Mouse (Mus musculus): ENCODE measurements around the gene Ifnb1. TPM values are rescaled to one million over a fixed set of nuclear protein-coding genes. Genes with fewer than 3 reads are reported as not detected.

Ifnb1 gene
- polyA plus RNA-seq, 1 experiment from 2014 or later = not detected

- Histone ChIP-seq H3K9me3 (replicated peaks) (no peaks in the 10 kb centered on the region), H3K4me3 (no peak overlapping the region), H3K4me2 (no peak overlapping the region), H3K27ac (no peak overlapping the region), H3K36me3 (no peaks in the 10 kb centered on the region), H3K27me3 (replicated peaks) (no peaks in the 10 kb centered on the region), H3K4me1 (peaks cover 26% of the 10 kb centered on the region), H3K9ac (no peak overlapping the region)
- WGBS (ENCODE audit: insufficient replicate concordance) = 72% methylated on average over 2 of the region's 2 CpGs
- ATAC-seq = no peak
Measured at GRCm38 (mm10) chr4:88530892-88531291, 8.3 kb upstream of the Ifnb1 start.

- Histone ChIP-seq H3K9ac (no peak overlapping the region), H3K4me3 (no peak overlapping the region), H3K9me3 (replicated peaks) (no peaks in the 10 kb centered on the region), H3K4me1 (peaks cover 19% of the 10 kb centered on the region; the same call in 1 of the 2 replicates), H3K27ac (no peak overlapping the region), H3K4me2 (no peak overlapping the region), H3K36me3 (no peaks in the 10 kb centered on the region), H3K27me3 (replicated peaks) (no peaks in the 10 kb centered on the region)
- no peak for ATAC-seq
- 65% methylated on average over 4 of the region's 4 CpGs for WGBS (ENCODE audit: insufficient replicate concordance)
Measured at GRCm38 (mm10) chr4:88530271-88530670, 7.7 kb upstream of the Ifnb1 start.

GRCm38 (mm10) chr4:88526379-88527049, 3.9 kb upstream of the Ifnb1 start:
- H3K4me1 ChIP-seq = 0 out of 2 replicates have a peak, but pooled peaks cover 5% of the 10 kb centered on the region
- peak; percentile 81 for ATAC-seq
- no peaks in the 10 kb centered on the region for H3K27me3 ChIP-seq (replicated peaks)
- H3K27ac ChIP-seq = peak overlapping the region; percentile 61; the same call in 1 of the 2 replicates
- H3K4me2 ChIP-seq = no peak overlapping the region
- H3K9me3 ChIP-seq (replicated peaks) = no peaks in the 10 kb centered on the region
- WGBS (ENCODE audit: insufficient replicate concordance) = 53% methylated on average over 5 of the region's 5 CpGs
- H3K4me3 ChIP-seq = no peak overlapping the region
- H3K9ac ChIP-seq = no peak overlapping the region
- no peaks in the 10 kb centered on the region for H3K36me3 ChIP-seq

- no peak for ATAC-seq
- Histone ChIP-seq H3K4me1 (0 out of 2 replicates have a peak, but pooled peaks cover 5% of the 10 kb centered on the region), H3K27ac (no peak overlapping the region), H3K4me2 (no peak overlapping the region), H3K9me3 (replicated peaks) (no peaks in the 10 kb centered on the region), H3K27me3 (replicated peaks) (no peaks in the 10 kb centered on the region), H3K4me3 (no peak overlapping the region), H3K36me3 (no peaks in the 10 kb centered on the region), H3K9ac (no peak overlapping the region)
- 57% methylated on average over 3 of the region's 3 CpGs for WGBS (ENCODE audit: insufficient replicate concordance)
Measured at GRCm38 (mm10) chr4:88525393-88525792, 2.8 kb upstream of the Ifnb1 start.

- no peak overlapping the region for H3K4me3 ChIP-seq
- ATAC-seq = no peak
- H3K9ac ChIP-seq = no peak overlapping the region
- no peaks in the 10 kb centered on the region for H3K36me3 ChIP-seq
- H3K27ac ChIP-seq = no peak overlapping the region
- no peaks in the 10 kb centered on the region for H3K27me3 ChIP-seq (replicated peaks)
- H3K9me3 ChIP-seq (replicated peaks) = no peaks in the 10 kb centered on the region
- 0 out of 2 replicates have a peak, but pooled peaks cover 5% of the 10 kb centered on the region for H3K4me1 ChIP-seq
- H3K4me2 ChIP-seq = no peak overlapping the region
Measured at GRCm38 (mm10) chr4:88523241-88523640, 667 bp upstream of the Ifnb1 start.

- 79% methylated on average over 2 of the region's 2 CpGs for WGBS (ENCODE audit: insufficient replicate concordance)
- Histone ChIP-seq H3K36me3 (no peaks in the 10 kb centered on the region), H3K27ac (no peak overlapping the region), H3K9me3 (replicated peaks) (no peaks in the 10 kb centered on the region), H3K27me3 (replicated peaks) (no peaks in the 10 kb centered on the region), H3K9ac (no peak overlapping the region), H3K4me2 (no peak overlapping the region), H3K4me3 (no peak overlapping the region), H3K4me1 (peaks cover 27% of the 10 kb centered on the region)
- no peak for ATAC-seq
Measured at GRCm38 (mm10) chr4:88517957-88518356, 4.6 kb downstream of the Ifnb1 start.

- 0 out of 2 replicates have a peak, but pooled peaks have one; percentile 18 for ATAC-seq
- peaks cover 27% of the 10 kb centered on the region for H3K4me1 ChIP-seq
- peak overlapping the region; percentile 42 for H3K4me2 ChIP-seq
- no peaks in the 10 kb centered on the region for H3K27me3 ChIP-seq (replicated peaks)
- H3K27ac ChIP-seq = peak overlapping the region; percentile 37; the same call in 1 of the 2 replicates
- no peak overlapping the region for H3K9ac ChIP-seq
- H3K4me3 ChIP-seq = no peak overlapping the region
- WGBS (ENCODE audit: insufficient replicate concordance) = 4% methylated on average over 4 of the region's 4 CpGs
- H3K36me3 ChIP-seq = no peaks in the 10 kb centered on the region
- no peaks in the 10 kb centered on the region for H3K9me3 ChIP-seq (replicated peaks)
Measured at GRCm38 (mm10) chr4:88515711-88516211, 6.8 kb downstream of the Ifnb1 start.

GRCm38 (mm10) chr4:88515250-88515649, 7.3 kb downstream of the Ifnb1 start:
- H3K27ac ChIP-seq = 0 out of 2 replicates have a peak overlapping the region, but pooled peaks have one; percentile 37
- WGBS (ENCODE audit: insufficient replicate concordance) = 38% methylated on average over 2 of the region's 2 CpGs

GRCm38 (mm10) chr4:88514403-88514802, 8.2 kb downstream of the Ifnb1 start:
- H3K4me2 ChIP-seq = no peak overlapping the region
- ATAC-seq = peak; percentile 56; the same call in 1 of the 2 replicates
- H3K27ac ChIP-seq = 0 out of 2 replicates have a peak overlapping the region, but pooled peaks have one; percentile 43
- peaks cover 27% of the 10 kb centered on the region for H3K4me1 ChIP-seq
- WGBS (ENCODE audit: insufficient replicate concordance) = 33% methylated on average over 4 of the region's 4 CpGs
- H3K4me3 ChIP-seq = no peak overlapping the region
- H3K9ac ChIP-seq = no peak overlapping the region
- no peaks in the 10 kb centered on the region for H3K36me3 ChIP-seq
- no peaks in the 10 kb centered on the region for H3K9me3 ChIP-seq (replicated peaks)
- no peaks in the 10 kb centered on the region for H3K27me3 ChIP-seq (replicated peaks)

More at GRCm38 (mm10) chr4:88515250-88515649, 7.3 kb downstream of the Ifnb1 start:
- no peak for ATAC-seq
- H3K4me1 ChIP-seq = peaks cover 27% of the 10 kb centered on the region
- H3K9ac ChIP-seq = no peak overlapping the region
- H3K4me2 ChIP-seq = peak overlapping the region; percentile 42
- H3K27me3 ChIP-seq (replicated peaks) = no peaks in the 10 kb centered on the region
- no peak overlapping the region for H3K4me3 ChIP-seq
- H3K9me3 ChIP-seq (replicated peaks) = no peaks in the 10 kb centered on the region
- no peaks in the 10 kb centered on the region for H3K36me3 ChIP-seq

GRCm38 (mm10) chr4:88513743-88514142, 8.8 kb downstream of the Ifnb1 start:
- WGBS (ENCODE audit: insufficient replicate concordance) = 27% methylated on average over 4 of the region's 4 CpGs
- Histone ChIP-seq H3K27ac (peak overlapping the region; percentile 50; the same call in 1 of the 2 replicates), H3K4me1 (peaks cover 27% of the 10 kb centered on the region), H3K36me3 (no peaks in the 10 kb centered on the region), H3K4me3 (no peak overlapping the region), H3K27me3 (replicated peaks) (no peaks in the 10 kb centered on the region), H3K9ac (no peak overlapping the region), H3K9me3 (replicated peaks) (no peaks in the 10 kb centered on the region), H3K4me2 (no peak overlapping the region)
- peak; percentile 86 for ATAC-seq

- no peak overlapping the region for H3K4me2 ChIP-seq
- no peak overlapping the region for H3K27ac ChIP-seq
- H3K36me3 ChIP-seq = no peaks in the 10 kb centered on the region
- no peaks in the 10 kb centered on the region for H3K9me3 ChIP-seq (replicated peaks)
- WGBS (ENCODE audit: insufficient replicate concordance) = 61% methylated on average over 4 of the region's 4 CpGs
- H3K4me1 ChIP-seq = no peaks in the 10 kb centered on the region
- no peak overlapping the region for H3K4me3 ChIP-seq
- no peak for ATAC-seq
- no peak overlapping the region for H3K9ac ChIP-seq
- H3K27me3 ChIP-seq (replicated peaks) = no peaks in the 10 kb centered on the region
Measured at GRCm38 (mm10) chr4:88503753-88504152, 18.8 kb downstream of the Ifnb1 start.

- WGBS (ENCODE audit: insufficient replicate concordance) = 65% methylated on average over 3 of the region's 3 CpGs
Measured at GRCm38 (mm10) chr4:88501247-88501646, 21.3 kb downstream of the Ifnb1 start.

More at GRCm38 (mm10) chr4:88501247-88501646, 21.3 kb downstream of the Ifnb1 start:
- Histone ChIP-seq H3K27me3 (replicated peaks) (no peaks in the 10 kb centered on the region), H3K9me3 (replicated peaks) (no peaks in the 10 kb centered on the region), H3K4me2 (no peak overlapping the region), H3K27ac (no peak overlapping the region), H3K4me3 (no peak overlapping the region), H3K36me3 (no peaks in the 10 kb centered on the region), H3K9ac (no peak overlapping the region), H3K4me1 (no peaks in the 10 kb centered on the region)
- no peak for ATAC-seq
